Mouse (Mus musculus) hindbrain, embryonic 11.5 days (tissue): ENCODE measurements at regions not wholly inside any gene's neighbourhood (a gene's known extent, or its start where the extent isn't known, plus 50 kb on each side); places are given as distances from the start of the nearest gene placed in this dataset.

ENCODE experiments used
- ATAC-seq: fragments of 200-750 bp; cut with Nextera tagmentation; 2 replicates; pipeline ENCODE4 v1.8.0; 2017; ENCODE audit warnings: mild to moderate bottlenecking, moderate TSS enrichment, moderate library complexity; ENCODE audit not compliant: low FRiP score
- DNase-seq: peaks from one replicate; pipeline ENCODE4 v3.0.0-alpha.2; 2015; ENCODE audit warnings: low spot score
- H3K27ac ChIP-seq: fragments of 300-500 bp; sonication (generic); 2 replicates; pipeline ENCODE4 v1.5.1; 2014; ENCODE audit warnings: mild to moderate bottlenecking, low read depth, low read length
- H3K27me3 ChIP-seq: fragments of 300-500 bp; sonication (generic); 2 replicates; pipeline ENCODE4 v1.6.1; 2014; ENCODE audit warnings: mild to moderate bottlenecking, low read length, moderate library complexity, mixed read lengths; ENCODE audit not compliant: control insufficient read depth, insufficient read depth
- H3K36me3 ChIP-seq: fragments of 300-500 bp; sonication (generic); 2 replicates; pipeline ENCODE4 v1.6.1; 2014; ENCODE audit warnings: mild to moderate bottlenecking, low read length, moderate library complexity, mixed read lengths; ENCODE audit not compliant: control insufficient read depth, insufficient read depth
- H3K4me1 ChIP-seq: fragments of 300-500 bp; sonication (generic); replicated peaks from 2 replicates; pipeline ENCODE4 v1.6.1; 2014; ENCODE audit warnings: low read length, mixed read lengths; ENCODE audit not compliant: control insufficient read depth, insufficient read depth
- H3K4me2 ChIP-seq: fragments of 300-500 bp; sonication (generic); replicated peaks from 2 replicates; pipeline ENCODE4 v1.6.1; 2014; ENCODE audit warnings: mild to moderate bottlenecking, low read depth, low read length
- H3K4me3 ChIP-seq: fragments of 300-500 bp; sonication (generic); 2 replicates; pipeline ENCODE4 v1.5.1; 2014; ENCODE audit warnings: low read depth, low read length
- H3K9ac ChIP-seq: fragments of 300-500 bp; sonication (generic); 2 replicates; pipeline ENCODE4 v1.6.1; 2014; ENCODE audit warnings: low read depth, low read length
- H3K9me3 ChIP-seq: fragments of 300-500 bp; sonication (generic); 2 replicates; pipeline ENCODE4 v1.6.1; 2016; ENCODE audit warnings: low read length; ENCODE audit not compliant: control insufficient read depth
- WGBS: fragments of 180-500 bp; shearing (Covaris S2); extraction: QIAGEN DNeasy Blood & Tissue Kit; methylation state at CpG from one replicate; pipeline ENCODE4 v1.1.7; 2014; 5-methylcytosine and 5-hydroxymethylcytosine counted together

- ATAC-seq (peak; percentile 43; the same call in 1 of the 2 replicates), DNase-seq (no peak)
- Histone ChIP-seq H3K9ac (no peak overlapping the region), H3K4me3 (no peak overlapping the region), H3K27ac (no peak overlapping the region), H3K9me3 (no peaks in the 10 kb centered on the region), H3K36me3 (no peaks in the 10 kb centered on the region), H3K27me3 (no peaks in the 10 kb centered on the region), H3K4me2 (no peak overlapping the region), H3K4me1 (no peaks in the 10 kb centered on the region)
Observed at GRCm38 (mm10) chr4:7997575-7997953, 241.3 kb downstream of the Car8 start.

DNA sequence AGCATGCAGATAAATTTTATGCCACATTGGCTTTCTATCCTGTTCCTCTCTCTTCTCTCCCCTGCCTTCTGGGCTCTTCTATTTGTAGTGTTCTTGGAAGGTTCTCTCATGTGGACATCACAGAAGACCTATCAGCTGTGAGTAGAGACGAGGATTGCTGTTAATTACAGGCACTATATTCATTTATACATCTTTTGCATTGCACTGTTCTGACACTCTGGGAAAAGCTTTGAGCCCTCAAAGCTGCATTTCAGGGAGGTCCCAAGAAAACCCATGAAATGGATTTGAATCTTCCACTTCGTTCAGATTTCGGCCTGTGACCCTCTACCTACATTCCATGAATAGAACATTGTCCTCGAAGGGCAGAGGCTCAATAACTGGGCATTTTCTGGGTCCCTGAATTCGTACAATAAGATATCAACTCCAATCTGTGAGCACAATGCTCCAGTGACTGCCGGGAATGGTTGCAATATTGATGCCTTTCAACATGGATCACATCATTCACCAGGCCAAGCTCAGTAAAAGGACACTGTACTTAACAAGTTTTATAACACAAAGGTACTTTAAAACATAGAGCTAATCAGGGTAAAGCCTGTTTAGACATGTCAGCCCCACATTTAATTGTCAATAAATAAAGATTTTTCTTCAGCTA lies 241.8 kb downstream of the Car8 start:
- peak; percentile 68; the same call in 1 of the 2 replicates for ATAC-seq
- peak; percentile 36 for DNase-seq
- Histone ChIP-seq H3K36me3 (no peaks in the 10 kb centered on the region), H3K4me3 (no peak overlapping the region), H3K4me1 (no peaks in the 10 kb centered on the region), H3K9me3 (no peaks in the 10 kb centered on the region), H3K27me3 (no peaks in the 10 kb centered on the region), H3K9ac (no peak overlapping the region), H3K27ac (no peak overlapping the region), H3K4me2 (no peak overlapping the region)
- WGBS = 29% methylated on average over 6 of the region's 6 CpGs

DNA sequence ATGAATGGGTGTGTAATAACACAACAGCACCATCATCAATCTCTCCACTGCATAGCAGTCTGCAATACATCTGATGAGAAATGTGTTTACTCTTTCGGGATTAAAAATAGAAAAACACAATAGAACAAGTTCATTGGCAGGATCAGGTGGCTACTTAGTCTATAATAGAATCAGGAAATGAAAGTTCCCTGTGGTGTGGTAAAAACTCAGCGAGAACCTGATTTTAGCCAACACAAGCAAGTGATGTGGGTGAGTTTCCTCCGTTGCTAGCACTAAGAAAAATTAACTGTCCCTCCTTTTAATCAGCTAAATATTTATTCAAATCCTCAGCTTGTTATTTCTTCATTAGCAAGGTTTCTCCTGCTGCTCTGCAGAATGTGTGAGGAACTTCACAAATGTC lies 245.9 kb downstream of the Car8 start:
- ATAC-seq (no peak), DNase-seq (no peak)
- H3K9ac ChIP-seq = no peak overlapping the region
- WGBS = 61% methylated on average over 3 of the region's 3 CpGs
- no peaks in the 10 kb centered on the region for H3K27me3 ChIP-seq
- H3K4me3 ChIP-seq = no peak overlapping the region
- H3K9me3 ChIP-seq = no peaks in the 10 kb centered on the region
- H3K36me3 ChIP-seq = no peaks in the 10 kb centered on the region
- H3K27ac ChIP-seq = no peak overlapping the region
- no peak overlapping the region for H3K4me2 ChIP-seq
- H3K4me1 ChIP-seq = no peaks in the 10 kb centered on the region

GRCm38 (mm10) chr4:7987781-7988180 lies 251.1 kb downstream of the Car8 start:
- WGBS = 94% methylated on average over 1 of the region's 1 CpGs
- H3K4me3 ChIP-seq = no peak overlapping the region
- DNase-seq = no peak

GRCm38 (mm10) chr4:7987346-7987745 lies 251.5 kb downstream of the Car8 start:
- no peak overlapping the region for H3K27ac ChIP-seq
- ATAC-seq (no peak), DNase-seq (no peak)
- H3K9ac ChIP-seq = no peak overlapping the region
- no peaks in the 10 kb centered on the region for H3K27me3 ChIP-seq
- H3K9me3 ChIP-seq = no peaks in the 10 kb centered on the region
- 85% methylated on average over 3 of the region's 3 CpGs for WGBS
- H3K4me1 ChIP-seq = no peaks in the 10 kb centered on the region
- H3K4me2 ChIP-seq = no peak overlapping the region
- no peaks in the 10 kb centered on the region for H3K36me3 ChIP-seq
- no peak overlapping the region for H3K4me3 ChIP-seq

More at GRCm38 (mm10) chr4:7987781-7988180, 251.1 kb downstream of the Car8 start:
- Histone ChIP-seq H3K27me3 (no peaks in the 10 kb centered on the region), H3K9ac (no peak overlapping the region), H3K27ac (no peak overlapping the region), H3K4me1 (no peaks in the 10 kb centered on the region), H3K9me3 (no peaks in the 10 kb centered on the region), H3K4me2 (no peak overlapping the region), H3K36me3 (no peaks in the 10 kb centered on the region)
- ATAC-seq = no peak

DNA sequence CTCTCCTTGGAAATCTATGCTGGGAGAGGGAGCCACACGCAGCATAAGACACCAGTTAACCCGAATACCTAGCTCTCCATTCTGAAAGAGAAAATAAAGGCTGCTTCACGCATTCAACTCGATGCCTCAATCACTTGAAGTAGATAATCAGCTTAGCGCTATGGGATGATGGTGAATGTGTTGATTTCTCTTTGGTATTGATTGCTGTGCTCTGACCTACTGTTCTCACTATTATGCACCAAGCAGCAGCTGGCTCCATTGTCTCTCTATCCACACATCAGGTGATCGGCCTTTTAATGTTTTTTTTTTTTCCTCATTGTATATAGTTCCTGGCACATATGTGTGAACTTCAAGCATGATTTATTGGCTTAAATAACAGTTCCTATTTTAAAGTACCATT lies 254.0 kb downstream of the Car8 start:
- Histone ChIP-seq H3K4me1 (no peaks in the 10 kb centered on the region), H3K27ac (no peak overlapping the region), H3K9me3 (no peaks in the 10 kb centered on the region), H3K27me3 (no peaks in the 10 kb centered on the region), H3K9ac (no peak overlapping the region), H3K36me3 (no peaks in the 10 kb centered on the region), H3K4me3 (no peak overlapping the region), H3K4me2 (no peak overlapping the region)
- DNase-seq (no peak), ATAC-seq (no peak)
- 84% methylated on average over 6 of the region's 6 CpGs for WGBS

DNA sequence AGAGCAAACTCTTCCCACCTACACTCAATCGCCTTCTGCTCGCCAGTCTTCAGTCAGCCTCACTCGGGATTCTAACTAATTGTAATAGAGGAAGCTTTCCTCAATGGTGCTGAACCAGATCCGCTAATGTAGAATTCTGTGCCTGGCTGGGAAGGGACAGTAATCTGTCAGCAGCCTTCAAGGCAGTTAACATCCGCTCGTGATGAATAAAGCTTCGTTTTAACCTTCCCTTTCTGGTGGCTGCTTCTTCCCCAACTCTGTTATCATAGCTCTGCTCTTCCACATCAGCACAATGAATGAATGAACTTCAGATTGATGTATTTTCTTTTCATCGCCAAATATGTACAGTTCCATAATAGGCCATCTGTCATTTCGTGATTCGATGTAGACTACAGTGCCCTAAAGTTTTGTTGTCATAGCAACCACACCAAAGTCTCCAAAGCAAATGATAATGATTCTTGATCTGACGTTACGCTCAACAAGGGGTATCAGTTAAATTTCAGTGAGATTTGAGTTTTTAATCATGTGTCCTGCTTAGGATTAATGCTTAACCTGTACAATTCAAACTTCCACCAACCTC lies 259.0 kb downstream of the Car8 start:
- H3K27me3 ChIP-seq = no peaks in the 10 kb centered on the region
- H3K4me3 ChIP-seq = no peak overlapping the region
- ATAC-seq (no peak), DNase-seq (no peak)
- no peaks in the 10 kb centered on the region for H3K36me3 ChIP-seq
- H3K4me1 ChIP-seq = no peaks in the 10 kb centered on the region
- 87% methylated on average over 12 of the region's 12 CpGs for WGBS
- no peak overlapping the region for H3K27ac ChIP-seq
- no peak overlapping the region for H3K4me2 ChIP-seq
- no peaks in the 10 kb centered on the region for H3K9me3 ChIP-seq
- H3K9ac ChIP-seq = no peak overlapping the region

DNA sequence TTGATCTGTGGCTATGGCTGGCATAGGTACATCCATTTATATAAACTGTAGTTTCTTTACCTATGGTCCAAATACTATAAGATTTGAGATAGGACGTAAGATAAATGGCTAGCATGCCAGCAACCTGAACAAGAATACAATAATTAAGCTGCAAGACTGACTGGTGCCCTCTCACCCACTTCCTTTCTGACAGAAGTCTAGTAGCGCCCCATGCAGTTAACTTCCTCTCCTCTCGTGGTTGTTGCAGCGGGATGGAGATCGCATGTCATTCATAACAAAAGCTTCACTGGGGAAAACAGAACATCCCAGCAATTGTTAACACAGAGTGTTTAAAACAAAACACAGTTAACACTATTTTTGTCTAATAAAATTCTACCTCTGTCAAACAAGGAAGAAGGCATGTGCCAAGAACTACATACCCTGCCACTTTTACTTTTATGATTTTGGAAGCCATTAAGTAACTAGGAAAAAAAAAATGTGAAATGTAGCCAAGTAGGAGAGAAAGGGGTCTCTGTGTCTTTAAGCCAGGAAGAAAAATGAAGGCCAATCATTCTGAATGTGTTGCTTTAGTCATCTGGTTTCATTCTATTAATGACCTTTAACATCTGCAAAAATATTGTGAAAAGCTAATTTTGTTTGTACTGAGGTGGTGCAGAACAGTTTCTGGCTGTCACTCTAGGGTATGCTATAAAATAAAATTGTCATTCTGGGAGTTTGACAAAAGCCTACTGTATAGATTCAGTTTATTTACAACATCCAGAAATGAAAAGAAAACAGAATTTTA lies 261.0 kb downstream of the Car8 start:
- H3K9me3 ChIP-seq = no peaks in the 10 kb centered on the region
- no peak overlapping the region for H3K4me2 ChIP-seq
- H3K27ac ChIP-seq = no peak overlapping the region
- ATAC-seq = no peak
- H3K9ac ChIP-seq = no peak overlapping the region
- WGBS = 66% methylated on average over 5 of the region's 5 CpGs
- H3K36me3 ChIP-seq = no peaks in the 10 kb centered on the region
- H3K27me3 ChIP-seq = no peaks in the 10 kb centered on the region
- H3K4me1 ChIP-seq = no peaks in the 10 kb centered on the region
- no peak overlapping the region for H3K4me3 ChIP-seq
- no peak for DNase-seq

GRCm38 (mm10) chr4:7970272-7970671 lies 268.6 kb downstream of the Car8 start:
- Histone ChIP-seq H3K9ac (no peak overlapping the region), H3K4me2 (no peak overlapping the region), H3K4me1 (no peaks in the 10 kb centered on the region), H3K27me3 (no peaks in the 10 kb centered on the region), H3K27ac (no peak overlapping the region), H3K36me3 (no peaks in the 10 kb centered on the region), H3K4me3 (no peak overlapping the region), H3K9me3 (no peaks in the 10 kb centered on the region)
- ATAC-seq = no peak
- DNase-seq = no peak
- 68% methylated on average over 6 of the region's 6 CpGs for WGBS
